Mouse (Mus musculus) MEL (cell line): ENCODE data around the gene Fchsd2.

ENCODE experiments used
- BHLHE40 ChIP-seq: IDR thresholded peaks from 2 replicates; pipeline ENCODE4 v1.6.1; 2012; ENCODE audit warnings: low read depth, mild to moderate bottlenecking, inconsistent platforms, low read length, improper control_type of control experiment, borderline replicate concordance
- CTCF ChIP-seq, 3 experiments: IDR thresholded peaks in 2 of 3; conservative IDR thresholded peaks in 1 of 3; 2 replicates each; pipeline ENCODE4 v1.5.1; 2011 to 2012; ENCODE audit warnings: low read length in 3 of 3, low read depth in 2 of 3, mild to moderate bottlenecking in 2 of 3, improper control_type of control experiment in 1 of 3, inconsistent platforms in 1 of 3, mixed read lengths in 1 of 3, moderate library complexity in 1 of 3; ENCODE audit not compliant: control insufficient read depth in 1 of 3, insufficient read depth in 1 of 3, poor library complexity in 1 of 3, severe bottlenecking in 1 of 3
- ELF1 ChIP-seq: IDR thresholded peaks from 2 replicates; pipeline ENCODE4 v1.6.1; 2014; ENCODE audit warnings: low read depth, mild to moderate bottlenecking, inconsistent platforms, low read length, improper control_type of control experiment, moderate library complexity
- EP300 ChIP-seq, 2 experiments: IDR thresholded peaks; 2 replicates each; pipeline ENCODE4 v1.6.1; 2011; ENCODE audit warnings: improper control_type of control experiment in 2 of 2, low read length in 2 of 2, low read depth in 1 of 2, mild to moderate bottlenecking in 1 of 2
- ETS1 ChIP-seq: IDR thresholded peaks from 2 replicates; pipeline ENCODE4 v1.6.1; 2012; ENCODE audit warnings: low read depth, mild to moderate bottlenecking, inconsistent platforms, low read length, improper control_type of control experiment, moderate library complexity
- MAZ ChIP-seq: IDR thresholded peaks from 2 replicates; pipeline ENCODE4 v1.6.1; 2012; ENCODE audit warnings: low read depth, mild to moderate bottlenecking, inconsistent platforms, low read length, improper control_type of control experiment
- POLR2A ChIP-seq, 2 experiments: IDR thresholded peaks; 2 replicates each; pipeline ENCODE4 v1.6.1; 2011 to 2012; ENCODE audit warnings: low read length in 2 of 2, mild to moderate bottlenecking in 2 of 2, control low read depth in 1 of 2, improper control_type of control experiment in 1 of 2, low read depth in 1 of 2, moderate library complexity in 1 of 2; ENCODE audit not compliant: control insufficient read depth in 1 of 2, insufficient read depth in 1 of 2, poor library complexity in 1 of 2
- POLR2AphosphoS5 ChIP-seq: IDR thresholded peaks from 2 replicates; pipeline ENCODE4 v1.6.1; 2012; ENCODE audit warnings: low read depth, borderline replicate concordance, mild to moderate bottlenecking, inconsistent platforms, low read length, moderate library complexity, mixed read lengths
- TBP ChIP-seq: IDR thresholded peaks from 2 replicates; pipeline ENCODE4 v1.8.0; 2011; ENCODE audit warnings: low read depth, low read length, improper control_type of control experiment
- ZC3H11A ChIP-seq: IDR thresholded peaks from 2 replicates; pipeline ENCODE4 v1.6.1; 2012; ENCODE audit warnings: low read depth, mild to moderate bottlenecking, inconsistent platforms, low read length, improper control_type of control experiment

- no peak for TF ChIP-seq CTCF (IDR thresholded peaks at IDR 0.05 in 2 of 3, conservative IDR thresholded peaks at IDR 0.05 in 1 of 3; ENCODE audit: control insufficient read depth in 1 of 3, insufficient read depth in 1 of 3, low read depth in 2 of 3, low read length in 3 of 3, poor library complexity in 1 of 3, severe bottlenecking in 1 of 3)
- TF ChIP-seq BHLHE40: no peak
- TF ChIP-seq POLR2A (IDR thresholded peaks at IDR 0.05; ENCODE audit: control insufficient read depth in 1 of 2, insufficient read depth in 1 of 2, low read depth in 1 of 2, low read length in 2 of 2, poor library complexity in 1 of 2): no peak
- no peak for TF ChIP-seq EP300 (IDR thresholded peaks at IDR 0.05; ENCODE audit: low read depth in 1 of 2, low read length in 2 of 2)
- TF ChIP-seq MAZ: no peak
- no peak for TF ChIP-seq TBP
- TF ChIP-seq ETS1: no peak
- no peak for TF ChIP-seq ZC3H11A
- TF ChIP-seq POLR2AphosphoS5: no peak
- TF ChIP-seq ELF1: no peak
Measured at GRCm38 (mm10) chr7:101119391-101119790, 26.7 kb downstream of the Fchsd2 start.
